Mouse (Mus musculus) limb, embryonic 15.5 days (tissue): ENCODE results near the gene Hpcal1. TPM values are rescaled to one million over a fixed set of nuclear protein-coding genes. Genes with fewer than 3 reads are reported as not detected.

Source experiments
- polyA plus RNA-seq: library from polyadenylated mRNA; unstranded; fragments of >200 nt; fragmentation: Nextera tagmentation; extraction: Ambion mirVana; gene quantifications from 2 replicates; pipeline ENCODE4 v1.2.1, GENCODE M21; 2015

Gene Hpcal1
- polyA plus RNA-seq, 1 experiment from 2014 or later: 39.1 TPM

Other genes starting within 250 kb of the Hpcal1 start
- 144 and 148 TPM in 2 replicates for gene Odc1, start 146.1 kb upstream of the Hpcal1 start, polyA plus RNA-seq